Mouse (Mus musculus): ENCODE results near the gene Ccdc107. TPM values are rescaled to one million over a fixed set of nuclear protein-coding genes. Genes with fewer than 3 reads are reported as not detected.

The Ccdc107 gene
- polyA plus RNA-seq, 1 experiment = 367 TPM

GRCm38 (mm10) chr4:43470301-43470700 is 22.4 kb upstream of the Ccdc107 start:
- Histone ChIP-seq H3K4me3 (ENCODE audit: control insufficient read depth, insufficient read depth, low read length) (no peak overlapping the region), H3K27me3 (ENCODE audit: control insufficient read depth, insufficient read depth, low read length) (no peaks in the 10 kb centered on the region), H3K4me1 (replicated peaks; ENCODE audit: control insufficient read depth, insufficient read depth, low read length) (peaks cover 11% of the 10 kb centered on the region), H3K36me3 (ENCODE audit: control insufficient read depth, insufficient read depth, low read length) (no peaks in the 10 kb centered on the region), H3K27ac (ENCODE audit: control insufficient read depth, insufficient read depth, low read length) (no peak overlapping the region)
- 92% methylated on average over 10 of the region's 10 CpGs for WGBS
- no peak for TF ChIP-seq POLR2A (IDR thresholded peaks at IDR 0.05; ENCODE audit: control insufficient read depth, extremely low read depth, insufficient read depth, low read length, poor library complexity)
- no peak for TF ChIP-seq CTCF (IDR thresholded peaks at IDR 0.05; ENCODE audit: borderline replicate concordance, control insufficient read depth, extremely low read depth, insufficient read depth, low read length, poor library complexity)
- DNase-seq = no peak

GRCm38 (mm10) chr4:43473636-43474035 is 19.1 kb upstream of the Ccdc107 start:
- H3K27ac ChIP-seq (ENCODE audit: control insufficient read depth, insufficient read depth, low read length) = no peak overlapping the region
- H3K36me3 ChIP-seq (ENCODE audit: control insufficient read depth, insufficient read depth, low read length) = no peaks in the 10 kb centered on the region
- no peak overlapping the region for H3K4me3 ChIP-seq (ENCODE audit: control insufficient read depth, insufficient read depth, low read length)
- H3K27me3 ChIP-seq (ENCODE audit: control insufficient read depth, insufficient read depth, low read length) = no peaks in the 10 kb centered on the region
- DNase-seq = no peak
- WGBS = 5% methylated on average over 1 of the region's 1 CpGs
- peaks cover 6% of the 10 kb centered on the region for H3K4me1 ChIP-seq (replicated peaks; ENCODE audit: control insufficient read depth, insufficient read depth, low read length)
- TF ChIP-seq CTCF (IDR thresholded peaks at IDR 0.05; ENCODE audit: borderline replicate concordance, control insufficient read depth, extremely low read depth, insufficient read depth, low read length, poor library complexity) = no peak

- Histone ChIP-seq H3K27me3 (ENCODE audit: control insufficient read depth, insufficient read depth, low read length) (no peaks in the 10 kb centered on the region), H3K4me3 (ENCODE audit: control insufficient read depth, insufficient read depth, low read length) (no peak overlapping the region), H3K4me1 (replicated peaks; ENCODE audit: control insufficient read depth, insufficient read depth, low read length) (peaks cover 21% of the 10 kb centered on the region), H3K36me3 (ENCODE audit: control insufficient read depth, insufficient read depth, low read length) (no peaks in the 10 kb centered on the region), H3K27ac (ENCODE audit: control insufficient read depth, insufficient read depth, low read length) (no peak overlapping the region)
- peak; percentile 35 for DNase-seq
- 69% methylated on average over 6 of the region's 6 CpGs for WGBS
- no peak for TF ChIP-seq POLR2A (IDR thresholded peaks at IDR 0.05; ENCODE audit: control insufficient read depth, extremely low read depth, insufficient read depth, low read length, poor library complexity)
- no peak for TF ChIP-seq CTCF (IDR thresholded peaks at IDR 0.05; ENCODE audit: borderline replicate concordance, control insufficient read depth, extremely low read depth, insufficient read depth, low read length, poor library complexity)
These were observed 16.1 kb upstream of the Ccdc107 start for GRCm38 (mm10) chr4:43476604-43477003.

- H3K4me1 ChIP-seq (replicated peaks; ENCODE audit: control insufficient read depth, insufficient read depth, low read length) = peaks cover 23% of the 10 kb centered on the region
- 16% methylated on average over 11 of the region's 11 CpGs for WGBS
- no peaks in the 10 kb centered on the region for H3K27me3 ChIP-seq (ENCODE audit: control insufficient read depth, insufficient read depth, low read length)
- peak overlapping the region; percentile 77 for H3K27ac ChIP-seq (ENCODE audit: control insufficient read depth, insufficient read depth, low read length)
- H3K36me3 ChIP-seq (ENCODE audit: control insufficient read depth, insufficient read depth, low read length) = no peaks in the 10 kb centered on the region
- DNase-seq = peak; percentile 89
- H3K4me3 ChIP-seq (ENCODE audit: control insufficient read depth, insufficient read depth, low read length) = peak overlapping the region; percentile 48
- TF ChIP-seq POLR2A (IDR thresholded peaks at IDR 0.05; ENCODE audit: control insufficient read depth, extremely low read depth, insufficient read depth, low read length, poor library complexity) = 0 out of 2 replicates have a peak, but pooled peaks have one; percentile 20
- TF ChIP-seq CTCF (IDR thresholded peaks at IDR 0.05; ENCODE audit: borderline replicate concordance, control insufficient read depth, extremely low read depth, insufficient read depth, low read length, poor library complexity) = peak; percentile 47; the same call in 1 of the 2 replicates
These were observed 14.7 kb upstream of the Ccdc107 start for GRCm38 (mm10) chr4:43477857-43478533.

- H3K36me3 ChIP-seq (ENCODE audit: control insufficient read depth, insufficient read depth, low read length) = no peaks in the 10 kb centered on the region
- DNase-seq = peak; percentile 78
- peak overlapping the region; percentile 77 for H3K27ac ChIP-seq (ENCODE audit: control insufficient read depth, insufficient read depth, low read length)
- TF ChIP-seq POLR2A (IDR thresholded peaks at IDR 0.05; ENCODE audit: control insufficient read depth, extremely low read depth, insufficient read depth, low read length, poor library complexity) (0 out of 2 replicates have a peak, but pooled peaks have one; percentile 8), CTCF (IDR thresholded peaks at IDR 0.05; ENCODE audit: borderline replicate concordance, control insufficient read depth, extremely low read depth, insufficient read depth, low read length, poor library complexity) (0 out of 2 replicates have a peak, but pooled peaks have one; percentile 15)
- no peaks in the 10 kb centered on the region for H3K27me3 ChIP-seq (ENCODE audit: control insufficient read depth, insufficient read depth, low read length)
- H3K4me1 ChIP-seq (replicated peaks; ENCODE audit: control insufficient read depth, insufficient read depth, low read length) = peaks cover 21% of the 10 kb centered on the region
- H3K4me3 ChIP-seq (ENCODE audit: control insufficient read depth, insufficient read depth, low read length) = peak overlapping the region; percentile 48
- 7% methylated on average over 8 of the region's 8 CpGs for WGBS
These were observed 14.2 kb upstream of the Ccdc107 start for GRCm38 (mm10) chr4:43478534-43478858.

GRCm38 (mm10) chr4:43478906-43479832 is 13.5 kb upstream of the Ccdc107 start:
- peak; percentile 82 for DNase-seq
- Histone ChIP-seq H3K36me3 (ENCODE audit: control insufficient read depth, insufficient read depth, low read length) (no peaks in the 10 kb centered on the region), H3K4me3 (ENCODE audit: control insufficient read depth, insufficient read depth, low read length) (peak overlapping the region; percentile 21), H3K27me3 (ENCODE audit: control insufficient read depth, insufficient read depth, low read length) (no peaks in the 10 kb centered on the region), H3K27ac (ENCODE audit: control insufficient read depth, insufficient read depth, low read length) (peak overlapping the region; percentile 77), H3K4me1 (replicated peaks; ENCODE audit: control insufficient read depth, insufficient read depth, low read length) (peaks cover 21% of the 10 kb centered on the region)
- TF ChIP-seq CTCF (IDR thresholded peaks at IDR 0.05; ENCODE audit: borderline replicate concordance, control insufficient read depth, extremely low read depth, insufficient read depth, low read length, poor library complexity) (peak; percentile 81; the same call in 1 of the 2 replicates), POLR2A (IDR thresholded peaks at IDR 0.05; ENCODE audit: control insufficient read depth, extremely low read depth, insufficient read depth, low read length, poor library complexity) (no peak)
- 35% methylated on average over 24 of the region's 24 CpGs for WGBS
